Mouse (Mus musculus) intestine, embryonic 14.5 days (tissue): ENCODE measurements at regions not wholly inside any gene's neighbourhood (a gene's known extent, or its start where the extent isn't known, plus 50 kb on each side); places are given as distances from the start of the nearest gene placed in this dataset.

ENCODE experiments used
- ATAC-seq: fragments of 200-750 bp; cut with Nextera tagmentation; replicated peaks from 2 replicates; pipeline ENCODE4 v1.8.0; 2017; ENCODE audit warnings: low read depth, moderate number of reproducible peaks, moderate TSS enrichment, moderate library complexity; ENCODE audit not compliant: low FRiP score, low TSS enrichment
- DNase-seq: peaks from one replicate; pipeline ENCODE4 v3.0.0-alpha.2; 2018; ENCODE audit warnings: low spot score
- H3K27ac ChIP-seq: fragments of 300-500 bp; sonication (generic); 2 replicates; pipeline ENCODE4 v1.5.1; 2014; ENCODE audit warnings: low read depth, mild to moderate bottlenecking, control low read depth
- H3K27me3 ChIP-seq: fragments of 300-500 bp; sonication (generic); replicated peaks from 2 replicates; pipeline ENCODE4 v1.6.1; 2014; ENCODE audit warnings: low read length, control low read depth; ENCODE audit not compliant: control insufficient read depth, insufficient read depth
- H3K36me3 ChIP-seq: fragments of 300-500 bp; sonication (generic); 2 replicates; pipeline ENCODE4 v1.6.1; 2014; ENCODE audit warnings: low read length, control low read depth; ENCODE audit not compliant: control insufficient read depth, insufficient read depth
- H3K4me1 ChIP-seq: fragments of 300-500 bp; sonication (generic); replicated peaks from 2 replicates; pipeline ENCODE4 v1.6.1; 2014; ENCODE audit warnings: low read length, control low read depth, mixed read lengths; ENCODE audit not compliant: control insufficient read depth, insufficient read depth
- H3K4me2 ChIP-seq: fragments of 300-500 bp; sonication (generic); 2 replicates; pipeline ENCODE4 v1.6.1; 2014; ENCODE audit warnings: low read length
- H3K4me3 ChIP-seq: fragments of 300-500 bp; sonication (generic); 2 replicates; pipeline ENCODE4 v1.5.1; 2014; ENCODE audit warnings: low read depth, low read length, control low read depth, mixed read lengths
- H3K9ac ChIP-seq: fragments of 300-500 bp; sonication (generic); 2 replicates; pipeline ENCODE4 v1.6.1; 2014; ENCODE audit warnings: mild to moderate bottlenecking, low read length
- H3K9me3 ChIP-seq: fragments of 300-500 bp; sonication (generic); 2 replicates; pipeline ENCODE4 v1.6.1; 2016; ENCODE audit warnings: low read length, control low read depth; ENCODE audit not compliant: control insufficient read depth
- WGBS: fragments of 180-500 bp; shearing (Covaris S2); extraction: QIAGEN DNeasy Blood & Tissue Kit; methylation state at CpG from one replicate; pipeline ENCODE4 v1.1.7; 2014; 5-methylcytosine and 5-hydroxymethylcytosine counted together

DNA sequence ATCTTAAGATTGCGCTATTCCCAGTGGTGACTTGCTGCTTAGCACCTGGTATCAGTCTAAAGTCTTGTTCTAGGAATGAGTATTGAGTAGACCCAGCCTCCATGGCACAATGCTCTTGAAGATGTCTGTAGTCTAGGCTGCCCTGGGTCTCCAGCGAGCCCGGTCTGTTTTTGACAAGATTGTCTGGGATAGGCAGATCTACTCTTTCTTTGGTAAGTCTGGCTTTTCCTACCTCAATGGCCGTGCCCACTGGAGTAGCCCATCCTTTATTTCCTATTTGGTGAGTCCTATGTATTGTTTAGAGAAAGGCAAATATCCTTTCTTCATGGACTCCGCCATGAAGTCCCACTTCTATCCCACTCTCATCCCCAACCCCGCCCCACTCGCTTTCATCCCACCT is 227.2 kb upstream of the Ccdc122 start:
- Histone ChIP-seq H3K27ac (no peak overlapping the region), H3K4me3 (no peak overlapping the region), H3K4me2 (no peak overlapping the region), H3K36me3 (no peaks in the 10 kb centered on the region), H3K9ac (no peak overlapping the region), H3K9me3 (peaks cover 2% of the 10 kb centered on the region; the same call in 1 of the 2 replicates), H3K27me3 (no peaks in the 10 kb centered on the region), H3K4me1 (peaks cover 30% of the 10 kb centered on the region)
- 98% methylated on average over 7 of the region's 7 CpGs for WGBS
- ATAC-seq: no peak
- DNase-seq: no peak

DNA sequence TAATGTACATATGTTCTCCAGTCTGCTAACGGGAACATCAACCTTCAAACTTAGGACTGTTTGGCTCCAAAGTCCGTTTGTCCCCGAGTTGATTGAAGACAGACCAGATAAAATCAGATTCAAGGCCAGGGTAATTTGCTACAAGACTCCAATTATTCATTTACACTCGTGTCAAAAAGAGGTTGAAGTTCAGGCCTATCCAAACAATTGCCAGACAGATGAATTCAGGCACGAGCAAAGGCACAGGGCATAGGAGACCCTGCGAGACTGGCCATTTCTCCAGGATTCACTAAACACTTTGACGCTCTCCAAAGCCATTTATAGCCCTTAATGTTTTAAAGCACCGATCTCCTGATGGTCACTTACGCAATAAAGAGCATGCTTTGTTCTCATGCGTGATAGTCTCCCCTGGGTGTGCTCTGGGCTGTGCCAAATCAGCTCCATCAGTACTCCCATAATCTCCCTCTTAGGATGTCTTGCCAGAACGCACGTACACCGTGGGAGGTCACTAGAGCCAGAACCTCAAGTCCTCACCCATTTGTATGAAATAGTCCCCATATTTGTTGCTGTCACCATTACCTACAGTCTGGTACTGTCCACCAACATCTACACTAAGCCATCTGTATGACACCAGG is 231.3 kb upstream of the Ccdc122 start:
- DNase-seq (peak; percentile 54), ATAC-seq (peak; percentile 84)
- Histone ChIP-seq H3K36me3 (no peaks in the 10 kb centered on the region), H3K27ac (peak overlapping the region; percentile 39), H3K9ac (no peak overlapping the region), H3K4me3 (no peak overlapping the region), H3K9me3 (peaks cover 2% of the 10 kb centered on the region; the same call in 1 of the 2 replicates), H3K4me1 (peaks cover 26% of the 10 kb centered on the region), H3K27me3 (no peaks in the 10 kb centered on the region), H3K4me2 (no peak overlapping the region)
- 28% methylated on average over 13 of the region's 13 CpGs for WGBS

DNA sequence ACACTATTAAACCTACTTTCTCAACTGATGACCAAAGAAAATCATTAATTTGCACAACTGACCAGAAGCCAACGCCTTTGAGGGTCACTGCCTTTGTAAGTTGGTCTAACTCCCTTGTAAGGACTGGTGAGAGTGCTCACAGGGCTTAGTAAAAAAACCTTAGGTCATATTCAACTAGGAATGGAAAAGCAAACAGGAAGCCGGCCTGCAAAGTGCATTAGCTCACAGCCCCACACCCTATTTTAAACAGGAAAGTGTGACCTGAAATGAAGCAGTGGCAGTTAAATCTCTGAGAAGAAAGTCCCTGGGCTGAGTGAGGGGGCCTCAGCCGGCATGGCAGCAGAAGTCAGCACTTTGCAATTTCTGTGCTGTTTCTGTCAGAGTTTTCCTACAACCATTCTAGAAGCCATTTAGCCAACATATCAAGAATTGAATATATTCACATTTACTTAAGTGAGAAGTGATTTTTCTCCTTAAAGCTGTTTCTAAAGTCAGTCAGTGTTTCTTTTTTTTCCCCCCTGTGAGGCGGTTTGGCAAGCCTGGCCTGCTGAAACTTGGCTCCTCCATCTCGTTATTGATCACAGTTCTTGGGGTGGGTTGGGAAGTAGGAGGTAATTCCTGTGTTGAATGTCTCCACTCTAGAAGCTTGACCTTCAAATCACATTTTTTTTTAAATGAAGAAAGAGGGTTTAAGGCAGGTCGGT is 232.0 kb upstream of the Ccdc122 start:
- Histone ChIP-seq H3K27me3 (no peaks in the 10 kb centered on the region), H3K4me2 (no peak overlapping the region), H3K36me3 (no peaks in the 10 kb centered on the region), H3K4me1 (peaks cover 32% of the 10 kb centered on the region), H3K9ac (no peak overlapping the region), H3K4me3 (no peak overlapping the region), H3K27ac (peak overlapping the region; percentile 39), H3K9me3 (peaks cover 2% of the 10 kb centered on the region; the same call in 1 of the 2 replicates)
- 22% methylated on average over 6 of the region's 6 CpGs for WGBS
- ATAC-seq (no peak), DNase-seq (peak; percentile 56)

DNA sequence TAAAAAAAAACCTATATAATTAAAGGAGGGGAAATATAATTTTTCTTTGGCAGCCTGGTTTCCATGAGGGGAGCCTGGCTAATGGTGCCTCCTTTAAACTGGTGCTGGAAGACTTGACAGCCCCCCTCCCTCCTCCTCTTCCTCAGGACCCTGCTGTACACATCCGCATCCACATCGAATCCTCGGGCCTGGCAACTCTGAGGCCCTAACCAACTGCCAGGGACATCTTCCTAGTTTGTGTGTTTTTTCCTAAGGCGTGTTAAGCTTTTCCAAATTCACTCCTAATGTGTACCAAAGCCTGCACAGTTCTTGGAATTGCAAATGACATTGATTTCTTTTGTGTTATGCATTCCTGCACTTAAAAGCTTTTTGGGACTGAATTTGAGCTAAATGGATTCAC is 236.4 kb upstream of the Ccdc122 start:
- no peak for ATAC-seq
- Histone ChIP-seq H3K36me3 (no peaks in the 10 kb centered on the region), H3K9ac (no peak overlapping the region), H3K4me1 (peaks cover 41% of the 10 kb centered on the region), H3K4me2 (no peak overlapping the region), H3K27ac (0 out of 2 replicates have a peak overlapping the region, but pooled peaks have one; percentile 23), H3K9me3 (no peaks in the 10 kb centered on the region), H3K27me3 (no peaks in the 10 kb centered on the region), H3K4me3 (no peak overlapping the region)
- 41% methylated on average over 4 of the region's 4 CpGs for WGBS
- DNase-seq: no peak

DNA sequence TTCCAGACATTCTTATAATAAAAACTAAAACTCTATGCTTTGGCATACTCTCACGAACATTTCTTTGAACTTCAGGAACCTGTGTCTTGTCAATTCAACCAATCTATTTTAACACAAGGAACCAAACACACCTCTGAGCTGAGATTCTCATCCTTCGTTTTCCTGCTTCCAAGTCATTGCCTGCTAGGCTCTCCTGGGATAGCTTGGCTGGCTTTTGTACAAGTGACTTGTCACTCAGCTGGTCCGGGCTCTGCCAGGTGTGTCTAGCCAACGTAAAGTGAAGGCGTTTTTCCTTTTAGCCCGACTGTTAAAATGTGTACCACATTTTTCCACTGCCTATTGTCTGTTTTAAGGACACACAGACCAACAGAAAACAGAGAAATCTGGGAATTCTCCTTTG is 236.8 kb upstream of the Ccdc122 start:
- 0 out of 2 replicates have a peak overlapping the region, but pooled peaks have one; percentile 23 for H3K27ac ChIP-seq
- WGBS: 39% methylated on average over 6 of the region's 6 CpGs
- no peaks in the 10 kb centered on the region for H3K27me3 ChIP-seq
- DNase-seq (no peak), ATAC-seq (no peak)
- H3K4me2 ChIP-seq: no peak overlapping the region
- H3K4me3 ChIP-seq: no peak overlapping the region
- peaks cover 37% of the 10 kb centered on the region for H3K4me1 ChIP-seq
- H3K36me3 ChIP-seq: no peaks in the 10 kb centered on the region
- no peaks in the 10 kb centered on the region for H3K9me3 ChIP-seq
- H3K9ac ChIP-seq: no peak overlapping the region

DNA sequence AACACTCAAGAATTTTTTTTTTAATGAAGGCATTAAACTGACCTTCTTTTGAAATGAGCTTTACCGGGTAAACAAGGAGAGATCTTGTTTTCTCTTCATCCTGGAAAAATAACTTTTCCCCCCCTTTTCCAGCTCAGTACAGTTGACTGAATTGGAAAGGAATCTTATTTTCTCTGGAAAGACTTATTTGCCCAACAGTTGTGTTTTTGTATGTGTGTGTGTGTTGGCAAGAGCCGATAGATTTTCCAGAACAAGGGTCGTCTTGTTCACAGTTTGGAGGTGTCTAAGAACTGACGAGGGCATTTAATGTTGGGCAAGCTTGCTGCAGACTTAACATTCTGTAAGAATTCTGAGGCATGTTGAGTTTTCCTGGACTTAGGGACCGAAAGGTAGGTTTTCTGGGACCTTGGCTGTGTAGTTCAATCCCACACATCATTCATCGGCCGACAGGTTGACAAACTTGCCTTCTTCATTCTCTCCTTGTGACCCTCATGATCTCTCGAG is 237.6 kb upstream of the Ccdc122 start:
- DNase-seq: no peak
- ATAC-seq: no peak
- 79% methylated on average over 8 of the region's 8 CpGs for WGBS
- Histone ChIP-seq H3K9me3 (no peaks in the 10 kb centered on the region), H3K4me1 (peaks cover 29% of the 10 kb centered on the region), H3K27ac (no peak overlapping the region), H3K27me3 (no peaks in the 10 kb centered on the region), H3K36me3 (no peaks in the 10 kb centered on the region), H3K9ac (no peak overlapping the region), H3K4me3 (no peak overlapping the region), H3K4me2 (no peak overlapping the region)

DNA sequence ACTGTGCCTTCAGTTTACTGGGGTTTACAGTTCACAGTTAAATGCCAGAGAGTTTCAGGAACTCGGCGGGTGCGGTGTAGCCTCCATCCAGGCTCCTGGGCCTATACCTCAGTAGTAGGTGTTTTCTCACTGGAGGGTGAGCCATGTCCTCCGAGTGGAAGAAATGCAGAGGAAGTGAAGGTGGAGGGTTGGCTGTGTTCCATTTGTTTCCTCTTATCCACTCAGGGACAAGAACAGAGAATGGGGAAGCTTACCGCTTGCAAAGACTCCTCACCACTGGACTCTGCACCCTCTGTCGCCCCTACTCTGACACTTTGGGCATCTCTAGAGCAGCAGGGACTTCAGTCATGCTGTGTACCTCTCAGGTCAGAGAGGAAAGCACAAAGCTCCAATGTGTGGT is 238.1 kb upstream of the Ccdc122 start:
- Histone ChIP-seq H3K27me3 (no peaks in the 10 kb centered on the region), H3K4me3 (no peak overlapping the region), H3K9ac (no peak overlapping the region), H3K4me1 (peaks cover 24% of the 10 kb centered on the region), H3K27ac (no peak overlapping the region), H3K36me3 (no peaks in the 10 kb centered on the region), H3K9me3 (no peaks in the 10 kb centered on the region), H3K4me2 (no peak overlapping the region)
- WGBS: 80% methylated on average over 6 of the region's 6 CpGs
- ATAC-seq: no peak
- DNase-seq: no peak

DNA sequence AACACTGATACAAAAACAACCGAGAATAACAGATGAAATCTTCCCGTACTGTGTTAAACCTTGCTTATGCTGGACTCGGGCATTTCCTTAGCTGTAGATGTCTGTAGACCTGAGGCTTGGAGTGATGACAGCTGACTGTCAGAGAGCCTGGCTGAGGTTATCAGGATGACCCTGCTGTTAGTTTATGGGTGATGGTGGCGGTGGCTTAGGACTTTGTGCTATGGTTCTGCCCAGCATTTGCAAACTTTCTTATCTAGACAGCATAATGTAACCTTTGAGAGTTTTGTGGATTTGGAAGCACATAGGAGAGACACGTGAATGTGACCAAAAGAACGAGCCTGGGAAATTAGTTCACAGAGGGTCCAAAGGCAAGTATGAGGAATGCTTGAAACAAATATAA is 239.1 kb upstream of the Ccdc122 start:
- Histone ChIP-seq H3K9me3 (no peaks in the 10 kb centered on the region), H3K4me1 (peaks cover 25% of the 10 kb centered on the region), H3K9ac (no peak overlapping the region), H3K4me2 (no peak overlapping the region), H3K27ac (no peak overlapping the region), H3K36me3 (no peaks in the 10 kb centered on the region), H3K4me3 (no peak overlapping the region), H3K27me3 (no peaks in the 10 kb centered on the region)
- no peak for ATAC-seq
- no peak for DNase-seq
- WGBS: 48% methylated on average over 6 of the region's 6 CpGs
